Mouse (Mus musculus): ENCODE results near the gene Nynrin. TPM values are rescaled to one million over a fixed set of nuclear protein-coding genes. Genes with fewer than 3 reads are reported as not detected.

Nynrin gene
- polyA plus RNA-seq, 1 experiment from 2014 or later: 12.2 TPM

DNA sequence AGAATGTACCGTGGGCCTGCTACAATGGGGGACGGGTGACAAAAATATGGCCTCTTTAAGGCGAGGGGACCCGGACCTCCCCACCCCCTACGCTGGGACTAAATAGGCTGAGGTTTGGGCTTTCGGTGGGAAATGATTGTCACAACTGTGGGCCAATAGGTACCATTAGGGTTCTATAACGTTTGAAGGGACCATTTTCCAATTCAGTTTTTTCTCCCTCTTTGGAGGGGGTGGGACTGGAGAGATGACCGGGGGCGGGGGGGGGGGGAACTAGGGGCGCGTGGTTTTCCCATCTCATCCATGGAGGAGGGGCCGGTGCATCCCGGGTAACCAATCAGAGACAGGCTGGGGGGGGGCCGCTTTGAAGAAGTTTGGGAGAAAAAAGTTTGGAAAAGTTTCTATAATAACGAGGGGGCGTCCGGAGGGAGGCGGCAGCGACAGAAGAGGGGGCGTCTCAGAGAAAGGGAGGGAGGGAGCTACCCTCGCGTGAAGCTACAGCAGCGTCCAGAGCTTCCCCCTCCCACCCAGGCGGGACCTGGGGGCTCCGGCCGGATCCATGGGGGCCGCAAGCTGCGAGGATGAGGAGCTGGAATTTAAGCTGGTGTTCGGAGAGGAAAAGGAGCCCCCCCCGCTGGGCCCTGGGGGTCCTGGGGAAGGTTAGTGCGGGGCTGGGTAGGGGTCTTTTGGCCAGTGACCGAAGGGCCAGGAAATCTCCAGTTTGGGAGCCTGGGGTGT lies 29.2 kb upstream of the Nynrin start:
- H3K27ac ChIP-seq (ENCODE audit: low read depth, low read length): peak overlapping the region; percentile 72
- WGBS: 4% methylated on average over 32 of the region's 32 CpGs
- no peaks in the 10 kb centered on the region for H3K36me3 ChIP-seq (ENCODE audit: control insufficient read depth, insufficient read depth, low read length)
- peaks cover 55% of the 10 kb centered on the region for H3K27me3 ChIP-seq (replicated peaks; ENCODE audit: control insufficient read depth, insufficient read depth, low read length)
- H3K9me3 ChIP-seq (ENCODE audit: control insufficient read depth, low read length): no peaks in the 10 kb centered on the region
- ATAC-seq (replicated peaks; ENCODE audit: low FRiP score) (no peak), DNase-seq (ENCODE audit: low spot score) (peak; percentile 40)
- H3K9ac ChIP-seq (ENCODE audit: low read depth, low read length): peak overlapping the region; percentile 39
- H3K4me2 ChIP-seq: peak overlapping the region; percentile 92
- H3K4me3 ChIP-seq (ENCODE audit: low read depth, low read length): peak overlapping the region; percentile 59
- H3K4me1 ChIP-seq (replicated peaks; ENCODE audit: control insufficient read depth, insufficient read depth, low read length): peaks cover 32% of the 10 kb centered on the region

DNA sequence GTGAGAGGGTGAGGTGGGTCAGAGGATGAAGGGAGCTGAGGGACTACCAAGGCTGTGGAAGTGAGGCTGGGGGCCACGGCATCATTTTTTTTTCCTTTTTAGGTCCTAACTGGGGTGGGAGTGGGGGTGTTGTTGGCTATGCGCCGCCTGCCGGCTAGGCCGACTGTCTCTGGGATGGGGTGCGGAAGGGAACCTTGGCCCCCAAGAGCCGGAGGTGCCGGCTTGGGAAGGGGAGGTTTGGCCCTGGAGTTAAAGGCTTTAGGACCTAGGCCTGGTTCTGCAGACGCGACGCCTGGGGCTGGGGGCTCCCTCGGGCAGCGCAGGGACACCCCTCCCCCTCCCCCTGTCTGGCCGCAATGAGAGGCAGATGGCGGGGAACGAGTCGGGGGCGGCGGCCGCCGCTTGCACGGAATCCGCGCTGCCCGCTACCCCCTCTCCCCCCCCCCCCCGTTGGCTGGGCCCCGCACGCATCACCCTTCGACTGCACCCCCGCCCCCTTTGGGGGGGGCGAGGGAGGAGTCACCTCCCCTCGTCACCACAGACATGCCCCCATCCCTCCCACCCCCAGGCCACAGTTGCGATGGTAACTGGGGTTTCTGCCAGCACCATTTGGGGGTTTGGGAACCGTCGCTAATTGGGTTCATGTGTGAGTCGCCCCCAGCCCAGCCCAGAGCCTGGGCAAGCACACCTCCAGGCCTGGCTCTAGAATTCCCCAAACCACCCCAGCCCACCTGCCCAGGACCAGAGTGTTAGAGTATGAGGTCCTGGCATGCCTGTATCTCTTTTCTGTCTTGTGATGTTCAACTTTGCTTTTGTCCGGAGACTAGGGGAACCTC lies 28.4 kb upstream of the Nynrin start:
- Histone ChIP-seq H3K4me2 (peak overlapping the region; percentile 64), H3K36me3 (ENCODE audit: control insufficient read depth, insufficient read depth, low read length) (no peaks in the 10 kb centered on the region), H3K27me3 (replicated peaks; ENCODE audit: control insufficient read depth, insufficient read depth, low read length) (peaks cover 61% of the 10 kb centered on the region), H3K9me3 (ENCODE audit: control insufficient read depth, low read length) (no peaks in the 10 kb centered on the region), H3K27ac (ENCODE audit: low read depth, low read length) (peak overlapping the region; percentile 72), H3K4me1 (replicated peaks; ENCODE audit: control insufficient read depth, insufficient read depth, low read length) (peaks cover 32% of the 10 kb centered on the region), H3K4me3 (ENCODE audit: low read depth, low read length) (peak overlapping the region; percentile 59), H3K9ac (ENCODE audit: low read depth, low read length) (peak overlapping the region; percentile 39)
- ATAC-seq (replicated peaks; ENCODE audit: low FRiP score) (no peak), DNase-seq (ENCODE audit: low spot score) (peak; percentile 56)
- WGBS: 2% methylated on average over 20 of the region's 37 CpGs

DNA sequence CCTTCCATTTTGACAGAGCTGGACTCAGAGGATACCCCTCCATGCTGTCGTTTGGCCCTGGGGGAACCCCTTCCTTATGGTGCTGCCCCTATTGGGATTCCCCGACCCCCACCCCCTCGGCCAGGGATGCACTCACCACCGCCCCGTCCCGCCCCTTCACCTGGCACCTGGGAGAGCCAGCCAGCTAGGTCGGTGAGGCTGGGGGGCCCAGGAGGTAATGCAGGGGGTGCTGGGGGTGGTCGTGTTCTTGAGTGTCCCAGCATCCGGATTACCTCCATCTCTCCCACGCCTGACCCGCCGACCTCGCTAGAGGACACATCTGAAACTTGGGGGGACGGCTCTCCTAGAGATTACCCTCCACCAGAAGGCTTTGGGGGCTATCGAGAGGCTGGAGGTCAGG lies 27.7 kb upstream of the Nynrin start:
- H3K27ac ChIP-seq (ENCODE audit: low read depth, low read length): no peak overlapping the region
- peak overlapping the region; percentile 59 for H3K4me3 ChIP-seq (ENCODE audit: low read depth, low read length)
- no peaks in the 10 kb centered on the region for H3K9me3 ChIP-seq (ENCODE audit: control insufficient read depth, low read length)
- DNase-seq (ENCODE audit: low spot score) (no peak), ATAC-seq (replicated peaks; ENCODE audit: low FRiP score) (no peak)
- peaks cover 32% of the 10 kb centered on the region for H3K4me1 ChIP-seq (replicated peaks; ENCODE audit: control insufficient read depth, insufficient read depth, low read length)
- peaks cover 63% of the 10 kb centered on the region for H3K27me3 ChIP-seq (replicated peaks; ENCODE audit: control insufficient read depth, insufficient read depth, low read length)
- WGBS: 4% methylated on average over 15 of the region's 15 CpGs
- peak overlapping the region; percentile 35; the same call in 1 of the 2 replicates for H3K9ac ChIP-seq (ENCODE audit: low read depth, low read length)
- peak overlapping the region; percentile 64 for H3K4me2 ChIP-seq
- H3K36me3 ChIP-seq (ENCODE audit: control insufficient read depth, insufficient read depth, low read length): no peaks in the 10 kb centered on the region

DNA sequence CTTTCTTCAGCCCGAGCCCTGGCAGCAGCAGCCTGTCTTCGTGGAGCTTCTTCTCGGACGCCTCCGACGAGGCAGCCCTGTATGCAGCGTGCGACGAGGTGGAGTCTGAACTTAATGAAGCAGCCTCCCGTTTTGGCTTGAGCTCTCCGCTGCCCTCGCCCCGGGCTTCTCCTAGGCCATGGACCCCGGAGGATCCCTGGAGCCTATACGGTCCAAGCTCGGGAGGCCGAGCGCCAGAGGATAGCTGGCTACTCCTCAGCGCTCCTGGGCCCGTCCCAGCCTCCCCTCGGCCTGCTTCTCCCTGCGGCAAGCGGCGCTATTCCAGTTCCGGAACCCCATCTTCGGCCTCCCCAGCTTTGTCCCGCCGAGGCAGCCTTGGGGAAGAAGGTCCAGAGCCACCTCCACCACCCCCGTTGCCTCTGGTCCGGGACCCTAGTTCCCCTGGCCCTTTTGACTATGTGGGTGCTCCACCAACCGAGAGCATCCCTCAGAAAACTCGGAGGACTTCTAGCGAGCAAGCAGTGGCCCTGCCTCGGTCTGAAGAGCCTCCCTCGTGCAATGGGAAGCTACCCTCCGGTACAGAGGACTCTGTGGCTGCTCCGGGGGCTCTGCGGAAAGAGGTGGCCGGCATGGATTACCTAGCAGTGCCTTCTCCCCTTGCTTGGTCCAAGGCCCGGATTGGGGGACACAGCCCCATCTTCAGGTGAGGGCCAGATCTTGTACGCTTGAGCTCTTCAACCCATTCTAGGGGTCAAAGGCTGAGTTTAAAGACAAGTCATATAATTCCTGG lies 27.1 kb upstream of the Nynrin start:
- H3K9ac ChIP-seq (ENCODE audit: low read depth, low read length): peak overlapping the region; percentile 35; the same call in 1 of the 2 replicates
- H3K4me1 ChIP-seq (replicated peaks; ENCODE audit: control insufficient read depth, insufficient read depth, low read length): peaks cover 32% of the 10 kb centered on the region
- peaks cover 63% of the 10 kb centered on the region for H3K27me3 ChIP-seq (replicated peaks; ENCODE audit: control insufficient read depth, insufficient read depth, low read length)

GRCm38 (mm10) chr14:55828716-55829263 lies 25.0 kb upstream of the Nynrin start:
- 52% methylated on average over 3 of the region's 3 CpGs for WGBS
- Histone ChIP-seq H3K9me3 (ENCODE audit: control insufficient read depth, low read length) (no peaks in the 10 kb centered on the region), H3K36me3 (ENCODE audit: control insufficient read depth, insufficient read depth, low read length) (no peaks in the 10 kb centered on the region), H3K27me3 (replicated peaks; ENCODE audit: control insufficient read depth, insufficient read depth, low read length) (peaks cover 57% of the 10 kb centered on the region), H3K4me2 (no peak overlapping the region), H3K27ac (ENCODE audit: low read depth, low read length) (no peak overlapping the region), H3K9ac (ENCODE audit: low read depth, low read length) (no peak overlapping the region), H3K4me1 (replicated peaks; ENCODE audit: control insufficient read depth, insufficient read depth, low read length) (peaks cover 23% of the 10 kb centered on the region), H3K4me3 (ENCODE audit: low read depth, low read length) (no peak overlapping the region)
- ATAC-seq (replicated peaks; ENCODE audit: low FRiP score): no peak
- no peak for DNase-seq (ENCODE audit: low spot score)

More for the DNA sequence above, 27.1 kb upstream of the Nynrin start:
- peak overlapping the region; percentile 59 for H3K4me3 ChIP-seq (ENCODE audit: low read depth, low read length)
- no peak overlapping the region for H3K27ac ChIP-seq (ENCODE audit: low read depth, low read length)
- no peak for ATAC-seq (replicated peaks; ENCODE audit: low FRiP score)
- DNase-seq (ENCODE audit: low spot score): peak; percentile 53
- H3K4me2 ChIP-seq: peak overlapping the region; percentile 64
- H3K9me3 ChIP-seq (ENCODE audit: control insufficient read depth, low read length): no peaks in the 10 kb centered on the region
- no peaks in the 10 kb centered on the region for H3K36me3 ChIP-seq (ENCODE audit: control insufficient read depth, insufficient read depth, low read length)
- 13% methylated on average over 41 of the region's 41 CpGs for WGBS

GRCm38 (mm10) chr14:55829854-55830253 lies 24.0 kb upstream of the Nynrin start:
- 84% methylated on average over 16 of the region's 16 CpGs for WGBS
- peaks cover 48% of the 10 kb centered on the region for H3K27me3 ChIP-seq (replicated peaks; ENCODE audit: control insufficient read depth, insufficient read depth, low read length)
- DNase-seq (ENCODE audit: low spot score) (no peak), ATAC-seq (replicated peaks; ENCODE audit: low FRiP score) (no peak)
- H3K4me1 ChIP-seq (replicated peaks; ENCODE audit: control insufficient read depth, insufficient read depth, low read length): peaks cover 23% of the 10 kb centered on the region
- no peaks in the 10 kb centered on the region for H3K9me3 ChIP-seq (ENCODE audit: control insufficient read depth, low read length)
- no peak overlapping the region for H3K4me3 ChIP-seq (ENCODE audit: low read depth, low read length)
- no peak overlapping the region for H3K27ac ChIP-seq (ENCODE audit: low read depth, low read length)
- H3K36me3 ChIP-seq (ENCODE audit: control insufficient read depth, insufficient read depth, low read length): no peaks in the 10 kb centered on the region
- no peak overlapping the region for H3K9ac ChIP-seq (ENCODE audit: low read depth, low read length)
- H3K4me2 ChIP-seq: no peak overlapping the region

- DNase-seq (ENCODE audit: low spot score) (no peak), ATAC-seq (replicated peaks; ENCODE audit: low FRiP score) (no peak)
- Histone ChIP-seq H3K4me2 (no peak overlapping the region), H3K4me3 (ENCODE audit: low read depth, low read length) (no peak overlapping the region), H3K27ac (ENCODE audit: low read depth, low read length) (no peak overlapping the region), H3K9me3 (ENCODE audit: control insufficient read depth, low read length) (no peaks in the 10 kb centered on the region), H3K9ac (ENCODE audit: low read depth, low read length) (no peak overlapping the region), H3K4me1 (replicated peaks; ENCODE audit: control insufficient read depth, insufficient read depth, low read length) (peaks cover 23% of the 10 kb centered on the region), H3K36me3 (ENCODE audit: control insufficient read depth, insufficient read depth, low read length) (no peaks in the 10 kb centered on the region), H3K27me3 (replicated peaks; ENCODE audit: control insufficient read depth, insufficient read depth, low read length) (peaks cover 43% of the 10 kb centered on the region)
- WGBS: 77% methylated on average over 4 of the region's 4 CpGs
These were observed 23.5 kb upstream of the Nynrin start for GRCm38 (mm10) chr14:55830331-55830730.

DNA sequence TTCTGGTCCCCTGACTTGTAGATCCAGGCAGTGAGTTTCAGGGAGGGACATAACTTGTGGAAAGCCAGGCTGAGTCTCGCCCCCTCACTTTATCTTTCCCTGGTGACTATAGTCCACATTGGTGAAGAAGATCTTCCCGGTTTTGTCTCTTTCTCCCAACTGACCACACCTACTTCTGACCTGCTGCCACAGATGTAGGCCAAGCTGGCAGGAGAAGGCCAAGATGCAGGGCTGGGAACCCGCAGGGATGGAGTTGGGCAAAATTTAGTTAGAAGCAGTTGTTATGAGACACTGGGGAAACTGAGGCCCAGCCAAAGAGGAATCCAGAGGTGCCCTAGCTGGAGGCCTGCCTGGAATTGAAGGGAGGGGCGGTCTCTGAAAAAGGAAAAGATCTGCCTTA lies 20.7 kb upstream of the Nynrin start:
- no peaks in the 10 kb centered on the region for H3K36me3 ChIP-seq (ENCODE audit: control insufficient read depth, insufficient read depth, low read length)
- H3K9me3 ChIP-seq (ENCODE audit: control insufficient read depth, low read length): no peaks in the 10 kb centered on the region
- H3K9ac ChIP-seq (ENCODE audit: low read depth, low read length): no peak overlapping the region
- H3K27ac ChIP-seq (ENCODE audit: low read depth, low read length): no peak overlapping the region
- no peak overlapping the region for H3K4me3 ChIP-seq (ENCODE audit: low read depth, low read length)
- DNase-seq (ENCODE audit: low spot score): no peak
- no peak for ATAC-seq (replicated peaks; ENCODE audit: low FRiP score)
- WGBS: 73% methylated on average over 4 of the region's 4 CpGs
- peaks cover 17% of the 10 kb centered on the region for H3K27me3 ChIP-seq (replicated peaks; ENCODE audit: control insufficient read depth, insufficient read depth, low read length)
- H3K4me1 ChIP-seq (replicated peaks; ENCODE audit: control insufficient read depth, insufficient read depth, low read length): peaks cover 16% of the 10 kb centered on the region
- H3K4me2 ChIP-seq: no peak overlapping the region
